Mouse (Mus musculus) kidney, adult 2 months (tissue): ENCODE data around the gene Duox2. TPM values are rescaled to one million over a fixed set of nuclear protein-coding genes. Genes with fewer than 3 reads are reported as not detected.

ENCODE experiments used
- DNase-seq: peaks from one replicate; pipeline ENCODE4 v3.0.0; 2021
- H3K27ac ChIP-seq: fragments of 200-500 bp; 2 replicates; pipeline ENCODE4 v1.5.1; 2012; ENCODE audit warnings: low read depth, low read length, control low read depth, inconsistent platforms; ENCODE audit not compliant: insufficient read depth
- H3K27me3 ChIP-seq: fragments of 200-500 bp; replicated peaks from 2 replicates; pipeline ENCODE4 v1.6.1; 2012; ENCODE audit warnings: mild to moderate bottlenecking, moderate library complexity, low read length, inconsistent platforms; ENCODE audit not compliant: control insufficient read depth, insufficient read depth
- H3K36me3 ChIP-seq: fragments of 200-500 bp; 2 replicates; pipeline ENCODE4 v1.6.1; 2012; ENCODE audit warnings: mild to moderate bottlenecking, moderate library complexity, low read length, inconsistent platforms; ENCODE audit not compliant: control insufficient read depth, insufficient read depth
- H3K4me1 ChIP-seq: fragments of 200-500 bp; 2 replicates; pipeline ENCODE4 v1.6.1; 2011; ENCODE audit warnings: low read length; ENCODE audit not compliant: control insufficient read depth, insufficient read depth
- H3K4me3 ChIP-seq: fragments of 200-500 bp; 2 replicates; pipeline ENCODE4 v1.5.1; 2011; ENCODE audit warnings: mild to moderate bottlenecking, low read depth, low read length, control low read depth; ENCODE audit not compliant: insufficient read depth
- CTCF ChIP-seq: fragments of 200-500 bp; conservative IDR thresholded peaks from 2 replicates; pipeline ENCODE4 v1.5.1; 2011; ENCODE audit warnings: low read depth, mild to moderate bottlenecking, control low read depth, low read length, moderate library complexity, mixed read lengths; ENCODE audit not compliant: insufficient read depth, insufficient read length
- POLR2A ChIP-seq: fragments of 200-500 bp; IDR thresholded peaks from one replicate; pipeline ENCODE4 v1.6.1; 2011; ENCODE audit warnings: low read depth, low read length, control low read depth
- WGBS: fragments of 180-500 bp; shearing (Covaris S2); methylation state at CpG from one replicate; pipeline ENCODE4 v1.1.7; 2018; 5-methylcytosine and 5-hydroxymethylcytosine counted together
- polyA plus RNA-seq: library from polyadenylated mRNA; depleted of rRNA; stranded (reverse); fragments of >200 nt; gene quantifications from 2 replicates; pipeline ENCODE4 v1.2.3, GENCODE M21; 2012

Gene Duox2
- polyA plus RNA-seq, 1 experiment = 0.17 TPM

- Histone ChIP-seq H3K4me1 (peaks cover 4% of the 10 kb centered on the region; the same call in 1 of the 2 replicates), H3K4me3 (no peak overlapping the region), H3K27ac (no peak overlapping the region), H3K27me3 (no peaks in the 10 kb centered on the region), H3K36me3 (no peaks in the 10 kb centered on the region)
- WGBS = 4% methylated on average over 27 of the region's 27 CpGs
- TF ChIP-seq POLR2A (no peak), CTCF (peak; percentile 65)
- peak; percentile 53 for DNase-seq
Observed at GRCm38 (mm10) chr2:122312722-122313417, 14.6 kb upstream of the Duox2 start.

DNA sequence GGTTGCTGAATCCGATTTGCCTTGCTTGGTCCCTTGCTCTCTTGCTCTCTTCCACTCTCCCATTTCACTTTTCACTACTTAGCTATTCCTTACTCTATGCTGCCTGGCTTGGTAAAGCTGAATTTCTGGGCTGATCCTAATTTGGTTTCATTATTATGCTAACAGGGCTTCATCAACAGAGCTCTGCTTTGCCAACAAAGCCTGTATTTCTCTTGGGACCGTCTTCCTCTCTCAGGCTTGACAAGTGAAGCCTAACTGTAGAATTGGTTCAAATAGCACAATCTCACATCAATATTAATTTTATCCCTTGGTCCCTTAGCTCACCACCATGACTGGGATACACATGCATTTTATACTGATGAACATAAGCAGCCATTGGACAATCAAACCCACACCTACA is 13.3 kb upstream of the Duox2 start:
- H3K27ac ChIP-seq = no peak overlapping the region
- H3K4me1 ChIP-seq = peaks cover 4% of the 10 kb centered on the region; the same call in 1 of the 2 replicates
- TF ChIP-seq POLR2A (no peak), CTCF (no peak)
- WGBS = 63% methylated on average over 2 of the region's 2 CpGs
- H3K27me3 ChIP-seq = no peaks in the 10 kb centered on the region
- H3K4me3 ChIP-seq = no peak overlapping the region
- DNase-seq = no peak
- no peaks in the 10 kb centered on the region for H3K36me3 ChIP-seq

- Histone ChIP-seq H3K4me3 (no peak overlapping the region), H3K36me3 (no peaks in the 10 kb centered on the region), H3K27me3 (no peaks in the 10 kb centered on the region), H3K27ac (no peak overlapping the region), H3K4me1 (peaks cover 4% of the 10 kb centered on the region; the same call in 1 of the 2 replicates)
- TF ChIP-seq POLR2A (no peak), CTCF (no peak)
- DNase-seq = no peak
- 38% methylated on average over 3 of the region's 3 CpGs for WGBS
Observed at GRCm38 (mm10) chr2:122309647-122310046, 11.4 kb upstream of the Duox2 start.

DNA sequence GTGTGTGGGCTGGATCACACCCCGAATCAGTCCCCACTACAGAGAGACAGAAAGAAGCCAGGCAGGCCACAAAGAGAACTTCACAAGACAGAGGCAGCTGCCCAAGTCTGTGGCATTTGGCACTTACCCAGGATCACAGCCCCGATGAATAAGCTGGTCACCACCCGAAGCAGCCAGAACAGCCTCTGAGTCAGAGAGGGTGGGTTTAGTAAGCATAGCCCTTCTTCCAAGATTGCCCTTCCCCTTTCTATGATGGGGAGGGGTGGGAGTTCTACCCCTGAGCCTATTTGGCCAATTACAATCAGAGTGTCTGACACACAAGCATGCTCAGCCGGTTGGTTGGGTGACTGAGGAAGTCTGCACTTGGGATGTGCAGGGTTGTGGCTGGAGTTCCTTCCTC is 7.9 kb upstream of the Duox2 start:
- no peak overlapping the region for H3K27ac ChIP-seq
- no peak for DNase-seq
- 36% methylated on average over 4 of the region's 4 CpGs for WGBS

GRCm38 (mm10) chr2:122305097-122305892 is 7.0 kb upstream of the Duox2 start:
- Histone ChIP-seq H3K4me3 (no peak overlapping the region), H3K4me1 (peaks cover 6% of the 10 kb centered on the region; the same call in 1 of the 2 replicates), H3K27ac (no peak overlapping the region), H3K27me3 (0 out of 2 replicates have a peak, but pooled peaks cover 3% of the 10 kb centered on the region), H3K36me3 (no peaks in the 10 kb centered on the region)
- DNase-seq = no peak
- WGBS = 83% methylated on average over 16 of the region's 16 CpGs
- TF ChIP-seq POLR2A = no peak
- TF ChIP-seq CTCF = no peak

More for the DNA sequence above, 7.9 kb upstream of the Duox2 start:
- H3K27me3 ChIP-seq = 0 out of 2 replicates have a peak, but pooled peaks cover 3% of the 10 kb centered on the region
- no peaks in the 10 kb centered on the region for H3K36me3 ChIP-seq
- TF ChIP-seq POLR2A (no peak), CTCF (no peak)
- H3K4me3 ChIP-seq = no peak overlapping the region
- H3K4me1 ChIP-seq = peaks cover 6% of the 10 kb centered on the region; the same call in 1 of the 2 replicates

DNA sequence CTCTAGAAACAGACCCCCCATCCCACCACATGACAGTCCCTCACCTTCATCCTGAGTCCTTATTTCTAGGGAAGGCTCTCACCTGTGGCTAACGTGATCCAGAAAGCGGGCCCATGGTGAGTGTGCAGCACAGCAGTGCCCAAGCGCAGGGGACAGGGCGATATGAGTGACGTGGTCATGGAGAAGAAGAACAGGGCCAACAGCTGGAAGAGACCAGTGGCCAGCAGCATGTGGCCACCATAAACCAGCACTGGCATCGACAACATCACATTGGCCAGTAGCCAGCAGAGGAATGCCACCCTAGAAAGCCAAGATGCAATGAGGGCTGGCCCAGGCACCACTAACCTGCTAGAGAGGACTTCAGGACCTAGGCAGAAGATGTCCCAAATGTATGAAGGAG is 6.3 kb upstream of the Duox2 start:
- Histone ChIP-seq H3K27ac (no peak overlapping the region), H3K27me3 (peaks cover 3% of the 10 kb centered on the region; the same call in 1 of the 2 replicates), H3K36me3 (no peaks in the 10 kb centered on the region), H3K4me1 (peaks cover 6% of the 10 kb centered on the region; the same call in 1 of the 2 replicates), H3K4me3 (no peak overlapping the region)
- WGBS = 92% methylated on average over 6 of the region's 6 CpGs
- no peak for DNase-seq
- TF ChIP-seq CTCF = no peak
- TF ChIP-seq POLR2A = no peak
